Mouse (Mus musculus) cerebellum, adult 2 months (tissue): ENCODE results near the gene Dpf1.

Experiments used
- CTCF ChIP-seq: fragments of 200-500 bp; IDR thresholded peaks from 2 replicates; pipeline ENCODE4 v1.5.1; 2011; ENCODE audit warnings: low read depth, mild to moderate bottlenecking, control low read depth, low read length, moderate library complexity, borderline replicate concordance; ENCODE audit not compliant: insufficient read depth
- POLR2A ChIP-seq: fragments of 200-500 bp; IDR thresholded peaks from 2 replicates; pipeline ENCODE4 v1.6.1; 2011; ENCODE audit warnings: low read length, control low read depth, borderline replicate concordance; ENCODE audit not compliant: insufficient read depth

DNA sequence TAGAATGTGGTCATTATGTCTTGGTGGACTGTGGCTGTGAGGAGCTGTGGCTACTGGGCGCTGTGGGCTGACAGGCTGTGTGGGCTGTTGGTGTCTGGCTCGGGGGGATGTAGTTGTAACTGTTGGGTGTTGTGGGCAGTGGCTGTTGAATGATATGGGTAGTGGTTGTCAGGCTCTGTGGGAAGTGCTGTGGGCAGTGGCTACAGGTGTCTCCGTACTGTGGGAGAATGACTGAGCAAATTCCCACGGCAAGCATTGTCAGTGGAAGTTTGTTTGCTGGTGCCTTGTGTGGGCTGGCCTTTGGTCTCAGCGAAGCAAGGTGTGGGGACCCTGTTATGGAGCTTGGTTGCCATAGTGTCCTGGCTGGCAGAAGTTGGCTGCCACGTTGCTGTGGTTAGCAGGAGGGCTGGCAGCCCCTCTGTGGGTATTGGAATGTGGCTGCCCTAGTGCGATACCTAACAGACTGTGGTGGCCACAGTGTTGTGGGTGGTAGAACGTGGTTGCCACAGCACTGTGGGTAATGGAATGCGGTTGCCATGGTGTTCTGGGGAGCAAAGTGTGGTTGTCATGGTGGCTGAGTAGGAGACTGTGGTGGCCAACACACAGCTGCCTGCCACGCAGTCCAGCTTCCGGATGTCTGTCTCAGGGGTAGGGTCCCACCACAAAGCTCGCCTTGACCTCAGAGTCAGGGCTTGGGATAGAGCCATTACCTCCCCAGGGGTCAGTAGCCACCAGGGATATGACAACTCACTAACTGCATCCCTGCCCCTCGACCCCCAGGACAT lies 11.3 kb downstream of the Dpf1 start:
- TF ChIP-seq POLR2A = no peak
- TF ChIP-seq CTCF = no peak
